Mouse (Mus musculus) testis, adult 2 months (tissue): Measurements from ENCODE around the gene Serp2.

Experiments used
- CTCF ChIP-seq: fragments of 200-500 bp; IDR thresholded peaks from 2 replicates; pipeline ENCODE4 v1.5.1; 2012; ENCODE audit warnings: low read depth, mild to moderate bottlenecking, inconsistent platforms, low read length, moderate library complexity; ENCODE audit not compliant: control insufficient read depth, insufficient read depth, insufficient replicate concordance
- POLR2A ChIP-seq: fragments of 200-500 bp; IDR thresholded peaks from 2 replicates; pipeline ENCODE4 v1.6.1; 2012; ENCODE audit warnings: low read depth, mild to moderate bottlenecking, inconsistent platforms, low read length, moderate library complexity; ENCODE audit not compliant: control insufficient read depth

GRCm38 (mm10) chr14:76506425-76507205 is 50.1 kb downstream of the Serp2 start:
- TF ChIP-seq CTCF (no peak), POLR2A (no peak)
